Mouse (Mus musculus) midbrain, embryonic 11.5 days (tissue): ENCODE measurements around the gene Wdr66. TPM values are rescaled to one million over a fixed set of nuclear protein-coding genes. Genes with fewer than 3 reads are reported as not detected.
"Not testable (repeated sequence)": the region's sequence is repeated elsewhere in the genome, so short reads cannot be mapped to it uniquely, and the experiment has no call there.

ENCODE experiments used
- ATAC-seq: fragments of 200-750 bp; cut with Nextera tagmentation; 2 replicates; pipeline ENCODE4 v1.8.0; 2017; ENCODE audit warnings: moderate TSS enrichment, moderate library complexity; ENCODE audit not compliant: low FRiP score
- DNase-seq: peaks from one replicate; pipeline ENCODE4 v3.0.0; 2015; ENCODE audit warnings: low spot score; ENCODE audit errors: missing footprints
- H3K27ac ChIP-seq: fragments of 300-500 bp; sonication (generic); 2 replicates; pipeline ENCODE4 v1.5.1; 2014; ENCODE audit warnings: low read depth, low read length
- H3K27me3 ChIP-seq: fragments of 300-500 bp; sonication (generic); 2 replicates; pipeline ENCODE4 v1.6.1; 2014; ENCODE audit warnings: mild to moderate bottlenecking, low read length, moderate library complexity, mixed read lengths; ENCODE audit not compliant: control insufficient read depth, insufficient read depth
- H3K36me3 ChIP-seq: fragments of 300-500 bp; sonication (generic); 2 replicates; pipeline ENCODE4 v1.6.1; 2014; ENCODE audit warnings: mild to moderate bottlenecking, low read length, moderate library complexity, mixed read lengths; ENCODE audit not compliant: control insufficient read depth, insufficient read depth
- H3K4me1 ChIP-seq: fragments of 300-500 bp; sonication (generic); 2 replicates; pipeline ENCODE4 v1.6.1; 2014; ENCODE audit warnings: low read length; ENCODE audit not compliant: control insufficient read depth, insufficient read depth
- H3K4me2 ChIP-seq: fragments of 300-500 bp; sonication (generic); 2 replicates; pipeline ENCODE4 v1.6.1; 2014; ENCODE audit warnings: mild to moderate bottlenecking, moderate library complexity
- H3K4me3 ChIP-seq: fragments of 300-500 bp; sonication (generic); 2 replicates; pipeline ENCODE4 v1.5.1; 2014; ENCODE audit warnings: low read depth, low read length
- H3K9ac ChIP-seq: fragments of 300-500 bp; sonication (generic); 2 replicates; pipeline ENCODE4 v1.6.1; 2014; ENCODE audit warnings: low read length
- H3K9me3 ChIP-seq: fragments of 300-500 bp; sonication (generic); 2 replicates; pipeline ENCODE4 v1.6.1; 2016; ENCODE audit warnings: low read length; ENCODE audit not compliant: control insufficient read depth
- WGBS: fragments of 180-500 bp; shearing (Covaris S2); extraction: QIAGEN DNeasy Blood & Tissue Kit; methylation state at CpG from one replicate; pipeline ENCODE4 v1.1.7; 2014; 5-methylcytosine and 5-hydroxymethylcytosine counted together
- polyA plus RNA-seq: library from polyadenylated mRNA; unstranded; fragments of >200 nt; fragmentation: Nextera tagmentation; extraction: Ambion mirVana; gene quantifications from 2 replicates; pipeline ENCODE4 v1.2.1, GENCODE M21; 2014

The Wdr66 gene
- polyA plus RNA-seq: 4.7 and 5.5 TPM in 2 replicates

GRCm38 (mm10) chr5:123251834-123252233 is at the start of gene Wdr66:
Gene Wdr66, plus strand, starts transcription at chr5:123252102.
- Histone ChIP-seq H3K4me1 (peaks cover 7% of the 10 kb centered on the region; the same call in 1 of the 2 replicates), H3K9me3 (no peaks in the 10 kb centered on the region), H3K4me3 (0 out of 2 replicates have a peak within 1 kb of the TSS, but pooled peaks have one; percentile 13), H3K27me3 (no peaks in the 10 kb centered on the region), H3K4me2 (peak within 1 kb of the TSS; percentile 35), H3K36me3 (no peaks in the 10 kb centered on the region), H3K9ac (no peak within 1 kb of the TSS), H3K27ac (no peak within 1 kb of the TSS)
- 2% methylated on average over 18 of the region's 18 CpGs for whole genome bisulfite sequencing
- ATAC-seq: peak; percentile 97
- DNase-seq: peak; percentile 98

GRCm38 (mm10) chr5:123202771-123203170 is 49.1 kb upstream of the Wdr66 start:
- not testable (repeated sequence) for H3K9me3 ChIP-seq, H3K36me3 ChIP-seq, H3K4me3 ChIP-seq, H3K27ac ChIP-seq, H3K4me2 ChIP-seq, H3K27me3 ChIP-seq, H3K4me1 ChIP-seq, ATAC-seq, DNase-seq, H3K9ac ChIP-seq
- 90% methylated on average over 2 of the region's 4 CpGs for WGBS

- not testable (repeated sequence) for H3K9me3 ChIP-seq, H3K36me3 ChIP-seq, H3K9ac ChIP-seq, H3K4me3 ChIP-seq, H3K27me3 ChIP-seq, H3K4me2 ChIP-seq, ATAC-seq, H3K4me1 ChIP-seq, H3K27ac ChIP-seq
- 86% methylated on average over 7 of the region's 7 CpGs for WGBS
- DNase-seq: peak; percentile 33
Measured at GRCm38 (mm10) chr5:123203591-123203990, 48.3 kb upstream of the Wdr66 start.

GRCm38 (mm10) chr5:123222346-123223050 is 29.4 kb upstream of the Wdr66 start:
- not testable (repeated sequence) for H3K4me2 ChIP-seq, H3K4me3 ChIP-seq, DNase-seq, H3K27ac ChIP-seq, H3K9me3 ChIP-seq, ATAC-seq, H3K4me1 ChIP-seq, H3K27me3 ChIP-seq, H3K36me3 ChIP-seq, H3K9ac ChIP-seq
- 89% methylated on average over 3 of the region's 5 CpGs for WGBS

- H3K9me3 ChIP-seq: no peaks in the 10 kb centered on the region; the same call in 1 of the 2 replicates
- H3K9ac ChIP-seq: no peak overlapping the region
- no peaks in the 10 kb centered on the region for H3K4me1 ChIP-seq
- no peaks in the 10 kb centered on the region for H3K27me3 ChIP-seq
- WGBS: 83% methylated on average over 4 of the region's 4 CpGs
- H3K27ac ChIP-seq: no peak overlapping the region
- ATAC-seq (no peak), DNase-seq (no peak)
- H3K4me3 ChIP-seq: no peak overlapping the region
- no peaks in the 10 kb centered on the region for H3K36me3 ChIP-seq
- no peak overlapping the region for H3K4me2 ChIP-seq
Measured at GRCm38 (mm10) chr5:123223051-123223410, 28.9 kb upstream of the Wdr66 start.

- 64% methylated on average over 5 of the region's 6 CpGs for WGBS
- not testable (repeated sequence) for ATAC-seq, H3K4me3 ChIP-seq, H3K27ac ChIP-seq, H3K27me3 ChIP-seq, DNase-seq, H3K4me2 ChIP-seq, H3K9me3 ChIP-seq, H3K36me3 ChIP-seq, H3K4me1 ChIP-seq, H3K9ac ChIP-seq
Measured at GRCm38 (mm10) chr5:123223861-123224260, 28.0 kb upstream of the Wdr66 start.

GRCm38 (mm10) chr5:123226851-123227250 is 25.1 kb upstream of the Wdr66 start:
- Histone ChIP-seq H3K4me1 (peaks cover 9% of the 10 kb centered on the region; the same call in 1 of the 2 replicates), H3K36me3 (no peaks in the 10 kb centered on the region), H3K9me3 (no peaks in the 10 kb centered on the region), H3K4me3 (no peak overlapping the region), H3K27ac (no peak overlapping the region), H3K9ac (no peak overlapping the region), H3K4me2 (no peak overlapping the region), H3K27me3 (no peaks in the 10 kb centered on the region)
- WGBS: 88% methylated on average over 7 of the region's 7 CpGs
- no peak for DNase-seq
- no peak for ATAC-seq

- no peaks in the 10 kb centered on the region for H3K9me3 ChIP-seq
- no peaks in the 10 kb centered on the region for H3K27me3 ChIP-seq
- H3K4me3 ChIP-seq: peak overlapping the region; percentile 78
- no peaks in the 10 kb centered on the region for H3K36me3 ChIP-seq
- ATAC-seq: peak; percentile 86
- 2% methylated on average over 42 of the region's 42 CpGs for WGBS
- DNase-seq: peak; percentile 99
- no peak overlapping the region for H3K27ac ChIP-seq
- peaks cover 9% of the 10 kb centered on the region; the same call in 1 of the 2 replicates for H3K4me1 ChIP-seq
- H3K9ac ChIP-seq: peak overlapping the region; percentile 90
- peak overlapping the region; percentile 57 for H3K4me2 ChIP-seq
Measured at GRCm38 (mm10) chr5:123227762-123228523, 24.0 kb upstream of the Wdr66 start.

GRCm38 (mm10) chr5:123228524-123228922 is 23.4 kb upstream of the Wdr66 start:
- no peaks in the 10 kb centered on the region for H3K36me3 ChIP-seq
- DNase-seq (no peak), ATAC-seq (no peak)
- peak overlapping the region; percentile 90 for H3K9ac ChIP-seq
- peak overlapping the region; percentile 78 for H3K4me3 ChIP-seq
- no peaks in the 10 kb centered on the region for H3K9me3 ChIP-seq
- H3K4me1 ChIP-seq: peaks cover 9% of the 10 kb centered on the region; the same call in 1 of the 2 replicates
- peak overlapping the region; percentile 57 for H3K4me2 ChIP-seq
- H3K27me3 ChIP-seq: no peaks in the 10 kb centered on the region
- WGBS: 10% methylated on average over 15 of the region's 15 CpGs
- no peak overlapping the region for H3K27ac ChIP-seq
